Mouse (Mus musculus): ENCODE measurements around the gene Nphs2. TPM values are rescaled to one million over a fixed set of nuclear protein-coding genes. Genes with fewer than 3 reads are reported as not detected.
"Not testable (repeated sequence)": the region's sequence is repeated elsewhere in the genome, so short reads cannot be mapped to it uniquely, and the experiment has no call there.

Nphs2 gene
- under 1 TPM; 0.10 to 0.32 TPM for total RNA-seq (2021)
- long read RNA-seq, experiment 1, result 0 reads
- long read RNA-seq, experiment 2, result 0 reads

- intact Hi-C loops (cut with DNase I), result no loop called here
- no peak for DNase-seq
These were observed at the start of gene Nphs2 for GRCm38 (mm10) chr1:156310630-156311029. Gene Nphs2 (plus strand): TSS chr1:156310727.

DNA sequence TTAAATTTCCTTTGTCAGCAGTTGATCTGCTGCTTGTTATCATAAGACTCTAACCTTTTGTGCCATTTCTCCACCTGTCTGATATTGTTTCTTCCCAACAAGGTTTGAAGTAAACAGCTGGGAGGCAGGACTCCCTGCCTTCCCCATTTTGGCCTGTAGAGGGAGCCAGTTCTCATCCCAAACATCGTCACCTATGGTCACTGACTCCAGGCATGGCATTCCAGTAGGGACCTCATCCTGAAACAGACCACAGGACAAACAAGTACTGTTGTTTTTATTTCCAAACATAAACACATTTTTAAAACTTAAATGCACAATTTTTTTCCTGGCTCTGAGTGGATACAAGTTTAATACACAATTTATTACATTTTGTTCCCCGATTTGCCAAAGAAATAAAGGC is 47.2 kb upstream of the Nphs2 start:
- intact Hi-C loops (cut with DNase I), result loop anchor here (2.0 to 5.0 kb wide), 2 partner anchors 277 to 369 kb away; no protein-coding TSS in a partner anchor
- peak; percentile 59 to 73 for DNase-seq

GRCm38 (mm10) chr1:156263946-156264345 is 46.6 kb upstream of the Nphs2 start:
- intact Hi-C loops (cut with DNase I), result loop anchor here (2.0 to 5.0 kb wide), 2 partner anchors 277 to 368 kb away; no protein-coding TSS in a partner anchor
- DNase-seq, result no peak

GRCm38 (mm10) chr1:156268546-156268945 is 42.0 kb upstream of the Nphs2 start:
- DNase-seq; intact Hi-C loops (cut with DNase I): not testable (repeated sequence)

DNA sequence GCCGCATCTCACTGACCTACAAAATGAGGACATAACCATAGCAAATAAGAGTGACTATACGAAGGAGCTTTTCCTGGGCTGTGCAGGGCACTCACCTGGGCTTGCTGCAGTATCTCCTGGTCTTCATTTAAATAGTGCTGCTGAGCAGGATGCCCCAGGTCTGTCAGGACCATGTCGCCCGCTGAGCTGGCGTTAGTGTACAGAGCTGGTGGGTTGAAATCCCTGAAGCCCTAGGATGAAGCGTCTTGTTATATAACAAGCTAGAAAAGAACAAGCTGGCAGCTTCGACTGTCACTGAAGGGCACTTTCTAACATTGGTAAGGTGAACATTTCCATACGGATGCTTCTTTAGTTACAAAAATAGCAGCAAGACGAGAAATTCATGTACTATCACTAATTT is 40.1 kb upstream of the Nphs2 start:
- no peak for DNase-seq
- intact Hi-C loops (cut with DNase I), result no loop called here

DNA sequence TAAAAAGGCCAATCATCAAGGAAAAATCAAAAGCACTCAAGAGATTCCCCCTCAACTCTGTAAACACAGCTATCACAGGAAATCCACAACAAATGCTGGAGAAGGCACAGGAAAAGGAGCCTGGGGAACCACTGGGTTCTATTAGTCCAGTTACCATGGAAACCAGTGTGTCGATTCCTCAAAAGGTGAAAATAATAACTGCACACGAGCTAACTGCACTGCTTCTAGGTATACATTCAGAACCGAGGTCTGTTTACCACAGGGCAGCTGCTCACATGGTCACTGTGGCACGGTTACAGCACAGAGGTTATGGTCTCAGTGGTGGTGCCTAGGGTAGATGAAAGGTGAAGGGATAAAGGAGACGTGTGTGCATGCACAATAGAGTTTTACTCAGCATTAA is 38.9 kb upstream of the Nphs2 start:
- intact Hi-C loops (cut with DNase I), result no loop called here
- DNase-seq, result no peak

- no peak for DNase-seq
- intact Hi-C loops (cut with DNase I), result no loop called here
These were observed 36.9 kb upstream of the Nphs2 start for GRCm38 (mm10) chr1:156273647-156274046.

DNA sequence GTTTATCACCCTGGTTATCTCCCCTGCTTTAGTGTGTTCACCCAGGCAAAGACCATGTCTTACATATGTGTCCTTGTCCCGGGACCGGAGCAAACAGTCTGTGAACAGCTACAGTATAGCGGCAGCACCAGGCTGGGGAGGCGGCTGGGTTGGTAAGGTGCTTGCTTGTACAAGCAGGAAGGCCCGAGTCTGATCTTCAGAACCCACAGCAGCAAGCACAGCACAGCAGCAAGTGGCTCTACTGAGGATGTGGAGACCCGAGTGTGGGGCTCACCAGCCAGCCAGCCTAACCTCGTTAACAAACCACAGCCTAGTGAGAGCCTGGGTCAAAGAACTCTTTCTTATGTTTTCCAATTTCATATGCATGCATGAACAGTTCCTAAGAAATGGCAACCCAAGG is 30.4 kb upstream of the Nphs2 start:
- no peak for DNase-seq
- intact Hi-C loops (cut with DNase I), result no loop called here

DNA sequence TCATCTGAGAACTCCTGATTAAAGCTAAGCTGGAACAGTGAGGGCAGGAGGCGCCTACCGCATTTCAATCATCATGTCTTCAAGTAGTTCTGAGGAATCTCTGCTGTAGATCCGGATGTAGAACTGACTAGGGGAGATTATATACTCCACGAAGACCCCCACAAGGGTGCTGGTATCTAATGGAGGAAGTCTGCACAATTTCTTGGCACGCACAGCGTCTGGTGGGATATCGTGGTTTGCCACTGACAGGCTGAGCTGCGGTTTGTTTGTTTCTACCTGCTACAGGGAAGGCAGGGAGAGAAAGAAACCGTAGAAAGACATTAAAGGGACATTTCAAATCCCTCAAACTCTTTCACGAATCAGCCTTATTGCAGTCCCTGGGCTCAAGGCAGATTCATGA is 26.3 kb upstream of the Nphs2 start:
- intact Hi-C loops (cut with DNase I), result no loop called here
- no peak for DNase-seq

DNA sequence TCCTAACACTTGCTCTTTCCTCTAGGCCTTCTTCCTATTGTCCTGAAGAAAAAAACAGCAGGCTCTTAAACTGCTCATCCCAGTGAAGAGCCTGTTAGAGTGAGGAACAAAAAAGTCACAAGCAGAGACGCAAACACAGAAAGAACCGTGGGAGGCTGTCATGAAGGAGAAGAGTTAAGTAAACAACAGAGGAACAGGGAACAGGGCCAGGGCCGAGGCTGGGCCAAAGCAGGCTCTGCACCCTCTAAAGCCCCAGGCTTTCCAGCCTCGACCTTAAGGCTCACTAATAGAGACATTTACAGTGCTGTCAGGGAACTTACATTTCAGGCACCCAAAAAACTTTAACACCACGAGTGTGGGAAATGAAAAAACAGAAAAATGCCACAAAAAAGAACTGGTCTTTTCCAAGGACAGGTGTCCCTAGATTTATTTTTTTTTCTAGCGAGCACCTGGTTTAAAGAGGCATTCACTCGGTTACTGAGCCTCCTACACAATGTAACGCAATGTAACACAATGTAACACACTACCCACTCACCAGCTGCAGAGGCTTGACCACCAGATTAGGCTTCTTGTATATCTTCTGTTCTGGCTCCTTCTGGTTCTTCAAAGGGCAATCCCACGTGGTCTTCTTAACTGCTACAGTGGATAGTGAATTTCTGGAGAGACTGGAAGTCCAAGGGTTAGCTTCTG is 25.5 kb upstream of the Nphs2 start:
- no peak for DNase-seq
- intact Hi-C loops (cut with DNase I), result no loop called here

- intact Hi-C loops (cut with DNase I), result no loop called here
- no peak for DNase-seq
These were observed 25.0 kb upstream of the Nphs2 start for GRCm38 (mm10) chr1:156285541-156285896.

DNA sequence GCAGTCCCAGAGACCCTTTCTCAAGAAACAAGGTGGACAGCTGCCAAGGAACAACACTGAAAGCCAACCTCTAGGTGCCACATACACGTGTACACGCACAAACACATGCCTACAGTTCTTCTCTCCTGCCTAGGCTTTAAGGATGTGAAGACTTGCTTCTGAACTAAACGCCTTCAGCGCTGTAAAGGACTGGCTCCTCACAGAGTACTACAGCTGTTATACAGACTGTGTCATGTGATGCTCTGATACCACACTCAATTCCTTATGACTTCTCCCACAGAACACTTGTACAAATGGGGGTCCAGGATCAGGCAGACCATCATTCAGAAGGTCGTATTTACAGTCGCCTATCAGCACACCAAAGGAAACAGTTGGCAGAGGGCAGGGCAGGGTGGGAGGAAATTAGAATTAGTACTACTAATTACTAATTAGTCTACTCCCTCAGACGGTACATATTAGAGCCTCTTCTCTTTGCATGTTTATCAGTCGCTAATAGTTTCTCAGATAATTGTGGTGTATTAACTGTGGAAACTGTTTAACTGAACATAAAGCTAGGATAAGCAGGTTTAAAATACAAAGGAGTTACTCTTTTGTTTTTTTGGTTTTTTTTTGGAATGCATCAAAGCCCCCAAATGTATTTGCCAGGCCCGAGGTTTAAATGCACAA is 21.8 kb upstream of the Nphs2 start:
- intact Hi-C loops (cut with DNase I), result no loop called here
- DNase-seq, result no peak

- intact Hi-C loops (cut with DNase I); DNase-seq: not testable (repeated sequence)
These were observed 21.3 kb upstream of the Nphs2 start for GRCm38 (mm10) chr1:156289222-156289587.

- intact Hi-C loops (cut with DNase I), result no loop called here
- no peak for DNase-seq
These were observed 20.5 kb upstream of the Nphs2 start for GRCm38 (mm10) chr1:156290016-156290415.

DNA sequence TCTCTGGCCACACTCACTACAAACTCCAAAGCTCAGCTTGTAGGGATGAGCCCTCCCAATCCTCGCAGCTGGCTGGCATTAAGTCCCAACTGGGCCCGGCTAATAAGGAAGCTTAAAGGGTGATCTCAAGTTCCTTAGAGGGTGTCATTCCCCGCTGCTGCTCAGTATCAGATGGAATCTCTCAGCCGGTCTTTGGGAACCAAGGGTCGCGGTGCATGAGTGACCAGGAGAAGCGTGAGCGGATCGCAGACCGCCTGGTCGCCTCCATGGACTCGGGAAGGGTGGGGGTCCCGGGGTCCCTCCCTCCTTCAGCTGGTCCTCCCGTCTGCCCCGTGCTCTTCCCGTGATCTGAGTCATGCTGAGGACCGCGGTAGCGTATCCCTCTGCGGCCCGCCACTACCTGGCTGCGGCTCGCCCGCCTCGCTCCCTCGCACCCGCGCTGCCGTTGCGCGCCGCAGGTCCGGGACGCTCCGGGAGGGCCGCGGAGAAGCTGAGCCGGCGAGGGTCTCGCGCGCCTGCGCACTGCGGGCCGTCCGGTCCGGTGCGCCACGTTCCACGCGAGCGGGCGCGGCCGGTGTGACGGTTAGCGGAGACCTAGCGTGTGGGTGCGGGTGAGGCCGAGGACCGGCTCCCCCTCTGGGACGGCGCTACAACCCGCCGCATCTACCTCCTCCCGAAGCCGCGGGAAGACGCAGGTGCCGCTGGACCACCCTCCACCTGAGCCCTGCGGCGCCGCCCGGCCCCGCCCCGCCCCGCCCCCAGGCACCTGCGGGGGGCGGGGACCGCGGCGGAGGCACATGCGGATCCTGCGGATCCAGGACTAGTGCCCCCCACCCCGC is 7.4 kb upstream of the Nphs2 start, which contains the start of gene Tdrd5:
Gene Tdrd5 (minus strand): TSS at position 754 of the 839 bp plus-strand sequence.
- intact Hi-C loops (cut with DNase I), result no loop called here

GRCm38 (mm10) chr1:156308595-156308994 is 1.9 kb upstream of the Nphs2 start:
- no peak for DNase-seq
- intact Hi-C loops (cut with DNase I), result no loop called here

More for the DNA sequence above, 7.4 kb upstream of the Nphs2 start, which contains the start of gene Tdrd5:
- peak; percentile 6 to 21 for DNase-seq

- DNase-seq, result no peak
- intact Hi-C loops (cut with DNase I), result no loop called here
These were observed 12.6 kb downstream of the Nphs2 start for GRCm38 (mm10) chr1:156323126-156323525.

DNA sequence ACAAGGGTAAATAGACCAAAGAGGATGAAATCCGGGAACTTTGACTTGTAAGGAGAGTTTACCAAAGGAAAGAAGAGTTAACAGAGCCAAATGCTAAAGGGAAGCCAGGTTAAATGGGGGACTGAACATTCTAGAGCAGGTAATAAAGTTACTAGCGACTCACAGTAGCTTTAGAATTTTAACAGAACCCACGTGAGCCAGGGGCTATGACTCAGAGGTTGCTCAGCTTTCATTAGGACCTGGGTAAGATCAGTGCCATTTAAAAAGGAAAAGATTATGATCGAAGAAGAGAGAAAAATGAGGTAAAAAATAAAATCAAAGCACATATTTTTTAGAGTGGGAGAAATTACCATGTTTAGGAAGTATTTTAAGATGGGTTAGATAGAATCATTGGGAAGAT is 30.3 kb downstream of the Nphs2 start:
- intact Hi-C loops (cut with DNase I), result no loop called here
- DNase-seq, result no peak

GRCm38 (mm10) chr1:156344433-156344832 is 33.9 kb downstream of the Nphs2 start:
- intact Hi-C loops (cut with DNase I), result no loop called here
- DNase-seq, result no peak

- DNase-seq, result no peak
- intact Hi-C loops (cut with DNase I), result no loop called here
These were observed 35.1 kb downstream of the Nphs2 start for GRCm38 (mm10) chr1:156345633-156346032.

GRCm38 (mm10) chr1:156349031-156349430 is 38.5 kb downstream of the Nphs2 start:
- DNase-seq, result no peak
- intact Hi-C loops (cut with DNase I), result no loop called here

Data from heart, postnatal 14 days (tissue).